Mouse (Mus musculus) midbrain, embryonic 13.5 days (tissue): ENCODE results near the gene Lrrc40. TPM values are rescaled to one million over a fixed set of nuclear protein-coding genes. Genes with fewer than 3 reads are reported as not detected.
"Not testable (repeated sequence)": the region's sequence is repeated elsewhere in the genome, so short reads cannot be mapped to it uniquely, and the experiment has no call there.

Experiments
- ATAC-seq: fragments of 200-750 bp; cut with Nextera tagmentation; 2 replicates; pipeline ENCODE4 v1.8.0; 2017; ENCODE audit warnings: mild to moderate bottlenecking, moderate TSS enrichment, moderate library complexity
- H3K27ac ChIP-seq: fragments of 300-500 bp; sonication (generic); 2 replicates; pipeline ENCODE4 v1.5.1; 2015; ENCODE audit warnings: inconsistent platforms, mild to moderate bottlenecking, moderate library complexity
- H3K27me3 ChIP-seq: fragments of 300-500 bp; sonication (generic); 2 replicates; pipeline ENCODE4 v1.6.1; 2015; ENCODE audit warnings: mild to moderate bottlenecking, inconsistent platforms
- H3K36me3 ChIP-seq: fragments of 300-500 bp; sonication (generic); 2 replicates; pipeline ENCODE4 v1.6.1; 2015; ENCODE audit warnings: mild to moderate bottlenecking, inconsistent platforms
- H3K4me1 ChIP-seq: fragments of 300-500 bp; sonication (generic); replicated peaks from 2 replicates; pipeline ENCODE4 v1.6.1; 2015; ENCODE audit warnings: inconsistent platforms
- H3K4me2 ChIP-seq: fragments of 300-500 bp; sonication (generic); replicated peaks from 2 replicates; pipeline ENCODE4 v1.6.1; 2015; ENCODE audit warnings: moderate library complexity, mild to moderate bottlenecking, inconsistent platforms
- H3K4me3 ChIP-seq: fragments of 300-500 bp; sonication (generic); replicated peaks from 2 replicates; pipeline ENCODE4 v1.5.1; 2015; ENCODE audit warnings: mild to moderate bottlenecking, inconsistent platforms
- H3K9ac ChIP-seq: fragments of 300-500 bp; sonication (generic); replicated peaks from 2 replicates; pipeline ENCODE4 v1.6.1; 2015; ENCODE audit warnings: mild to moderate bottlenecking, inconsistent platforms
- H3K9me3 ChIP-seq: fragments of 300-500 bp; sonication (generic); 2 replicates; pipeline ENCODE4 v1.6.1; 2016; ENCODE audit warnings: mild to moderate bottlenecking, inconsistent platforms
- WGBS: fragments of 180-500 bp; shearing (Covaris S2); methylation state at CpG from one replicate; pipeline ENCODE4 v1.1.7; 2015; 5-methylcytosine and 5-hydroxymethylcytosine counted together
- polyA plus RNA-seq: library from polyadenylated mRNA; unstranded; fragments of >200 nt; fragmentation: Nextera tagmentation; extraction: Ambion mirVana; gene quantifications from 2 replicates; pipeline ENCODE4 v1.2.1, GENCODE M21; 2015

Gene Lrrc40
- polyA plus RNA-seq, 1 experiment from 2014 or later = 56.8 TPM

GRCm38 (mm10) chr3:158102530-158102929 is 66.1 kb downstream of the Lrrc40 start:
- not testable (repeated sequence) for H3K4me1 ChIP-seq, H3K4me3 ChIP-seq, H3K27me3 ChIP-seq, H3K27ac ChIP-seq, ATAC-seq, H3K36me3 ChIP-seq, H3K9me3 ChIP-seq, H3K4me2 ChIP-seq, H3K9ac ChIP-seq
- 88% methylated on average over 1 of the region's 1 CpGs for WGBS

GRCm38 (mm10) chr3:158103467-158103866 is 67.0 kb downstream of the Lrrc40 start:
- Histone ChIP-seq H3K4me3 (no peak overlapping the region), H3K27me3 (no peaks in the 10 kb centered on the region), H3K4me2 (no peak overlapping the region), H3K27ac (no peak overlapping the region), H3K9ac (no peak overlapping the region), H3K36me3 (no peaks in the 10 kb centered on the region), H3K9me3 (no peaks in the 10 kb centered on the region), H3K4me1 (no peaks in the 10 kb centered on the region)
- ATAC-seq = no peak
- WGBS = 87% methylated on average over 2 of the region's 2 CpGs

GRCm38 (mm10) chr3:158105260-158105659 is 68.8 kb downstream of the Lrrc40 start:
- Histone ChIP-seq H3K4me3 (no peak overlapping the region), H3K27ac (no peak overlapping the region), H3K9ac (no peak overlapping the region), H3K9me3 (no peaks in the 10 kb centered on the region), H3K4me1 (no peaks in the 10 kb centered on the region), H3K36me3 (no peaks in the 10 kb centered on the region), H3K27me3 (no peaks in the 10 kb centered on the region), H3K4me2 (no peak overlapping the region)
- 92% methylated on average over 1 of the region's 1 CpGs for WGBS
- no peak for ATAC-seq

Other genes starting within 250 kb of the Lrrc40 start
- 4.0 and 4.4 TPM in 2 replicates for gene Cth, start 111.6 kb upstream of the Lrrc40 start, polyA plus RNA-seq
- 21.3 and 22.3 TPM in 2 replicates for gene Ankrd13c, start 89.4 kb upstream of the Lrrc40 start, polyA plus RNA-seq
- gene Srsf11, start within 50 bp of the Lrrc40 start, polyA plus RNA-seq = 309 and 336 TPM in 2 replicates